Mouse (Mus musculus) liver, adult 2 months (tissue): Measurements from ENCODE around the gene Gm21972.

Experiments used
- CTCF ChIP-seq: fragments of 200-500 bp; IDR thresholded peaks from 2 replicates; pipeline ENCODE4 v1.5.1; 2011; ENCODE audit warnings: low read depth, low read length, control low read depth
- POLR2A ChIP-seq: fragments of 200-500 bp; IDR thresholded peaks from 2 replicates; pipeline ENCODE4 v1.6.1; 2011; ENCODE audit warnings: low read length, control low read depth; ENCODE audit not compliant: insufficient read depth; ENCODE audit errors: extremely low read depth

DNA sequence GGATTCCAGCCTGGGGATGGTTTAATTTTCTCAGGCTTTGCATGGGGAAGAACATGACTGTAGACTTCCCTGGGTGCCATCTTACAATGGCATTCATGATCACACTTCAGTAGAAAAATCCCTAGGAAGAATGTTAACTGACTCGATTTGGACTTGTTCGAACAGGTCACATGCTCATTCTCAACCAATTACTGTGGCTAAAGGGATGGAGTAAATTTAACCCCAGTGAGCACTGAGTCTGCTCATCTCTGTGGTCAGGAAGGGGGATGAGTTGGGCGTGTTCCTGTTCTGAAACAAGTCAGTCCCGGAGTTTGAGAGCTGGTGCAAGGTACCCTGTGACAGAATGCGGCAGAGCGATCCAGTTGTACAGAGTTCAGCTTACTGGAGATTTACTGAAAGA, 17.5 kb downstream of the Gm21972 start:
- no peak for TF ChIP-seq POLR2A
- TF ChIP-seq CTCF: no peak
